8 mouse cellular contexts compared by ENCODE assay signal in the genomic region with DNA sequence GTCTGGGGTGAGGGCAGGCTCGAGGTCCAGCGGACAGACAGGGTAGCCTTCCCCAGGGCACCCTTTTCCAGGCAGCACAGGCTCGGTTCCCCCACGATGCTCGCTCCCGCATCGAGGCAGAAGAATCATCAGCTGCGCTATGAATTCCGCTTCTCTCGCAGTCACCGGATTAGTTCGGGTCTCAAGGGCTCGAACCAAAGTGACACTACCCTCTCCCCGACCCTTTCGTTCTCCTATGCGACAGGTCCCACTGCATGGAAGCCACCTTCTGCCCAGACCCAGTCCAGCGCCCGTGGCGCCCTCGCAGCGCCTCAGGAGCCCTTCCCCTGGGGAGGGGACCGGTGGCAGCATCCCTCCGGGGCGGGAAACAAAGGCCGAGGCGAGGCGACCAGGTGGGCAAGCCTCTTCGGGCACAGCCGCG. TPM values are rescaled to one million over a fixed set of nuclear protein-coding genes. Genes with fewer than 3 reads are reported as not detected.
DNase-seq lines count a peak whose midpoint lies in the region; ATAC-seq and TF ChIP-seq lines count a peak whose summit lies in the region.

No protein-coding gene starts in this region.

- DNase-seq in layer of hippocampus, adult 2 months (ENCODE audit: low spot score in 2 of 2), result peak in 1 of 2 experiments; percentile 30
- DNase-seq in layer of hippocampus, adult 9-11 months, result no peak
- no peak for DNase-seq in adrenal gland, postnatal 14 days
- DNase-seq in layer of hippocampus, postnatal 25 days (ENCODE audit: extremely low spot score in 1 of 2, low spot score in 1 of 2), result no peak

- H3K4me1 ChIP-seq in brown adipose tissue, adult 24 weeks (ENCODE audit: control insufficient read depth, insufficient read depth, insufficient read length, low read length), result no peaks in the 10 kb centered on the region
- H3K4me1 ChIP-seq in forebrain, embryonic 15.5 days, result peaks cover 30% of the 10 kb centered on the region
- peaks cover 12% of the 10 kb centered on the region; the same call in 1 of the 2 replicates for H3K4me1 ChIP-seq in liver, embryonic 12.5 days
- no peaks in the 10 kb centered on the region for H3K4me1 ChIP-seq in stomach, embryonic 14.5 days (ENCODE audit: control insufficient read depth, insufficient read depth, low read length)

- H3K4me2 ChIP-seq in forebrain, embryonic 15.5 days (replicated peaks), result peak overlapping the region; percentile 60
- H3K4me2 ChIP-seq in liver, embryonic 12.5 days, result peak overlapping the region; percentile 71
- peak overlapping the region; percentile 95 for H3K4me2 ChIP-seq in stomach, embryonic 14.5 days (replicated peaks; ENCODE audit: low read depth, low read length)

- no peaks in the 10 kb centered on the region for H3K27me3 ChIP-seq in forebrain, embryonic 15.5 days
- peaks cover 50% of the 10 kb centered on the region for H3K27me3 ChIP-seq in liver, embryonic 12.5 days (replicated peaks)
- peaks cover 8% of the 10 kb centered on the region; the same call in 1 of the 2 replicates for H3K27me3 ChIP-seq in stomach, embryonic 14.5 days (ENCODE audit: control insufficient read depth, insufficient read depth, low read length)

- H3K9me3 ChIP-seq in forebrain, embryonic 15.5 days, result no peaks in the 10 kb centered on the region
- H3K9me3 ChIP-seq in liver, embryonic 12.5 days (replicated peaks), result no peaks in the 10 kb centered on the region
- no peaks in the 10 kb centered on the region for H3K9me3 ChIP-seq in stomach, embryonic 14.5 days (ENCODE audit: control insufficient read depth, low read depth, low read length)

- H3K4me3 ChIP-seq in layer of hippocampus, adult 2 months, result peak overlapping the region; percentile 93
- peak overlapping the region; percentile 35 for H3K4me3 ChIP-seq in brown adipose tissue, adult 24 weeks (ENCODE audit: insufficient read depth, low read depth, low read length)
- H3K4me3 ChIP-seq in forebrain, embryonic 15.5 days, result peak overlapping the region; percentile 58
- H3K4me3 ChIP-seq in liver, embryonic 12.5 days, result peak overlapping the region; percentile 53
- H3K4me3 ChIP-seq in stomach, embryonic 14.5 days (ENCODE audit: low read depth, low read length), result peak overlapping the region; percentile 61

- peak overlapping the region; percentile 82 for H3K9ac ChIP-seq in forebrain, embryonic 15.5 days (replicated peaks)
- peak overlapping the region; percentile 35 for H3K9ac ChIP-seq in liver, embryonic 12.5 days
- peak overlapping the region; percentile 40 for H3K9ac ChIP-seq in stomach, embryonic 14.5 days (replicated peaks; ENCODE audit: low read depth, low read length)

- no peaks in the 10 kb centered on the region for H3K36me3 ChIP-seq in forebrain, embryonic 15.5 days
- no peaks in the 10 kb centered on the region for H3K36me3 ChIP-seq in liver, embryonic 12.5 days
- H3K36me3 ChIP-seq in stomach, embryonic 14.5 days (ENCODE audit: control insufficient read depth, insufficient read depth, low read length), result no peaks in the 10 kb centered on the region

- ATAC-seq in forebrain, embryonic 15.5 days (replicated peaks), result no peak; the same call in 1 of the 2 replicates
- no peak for ATAC-seq in liver, embryonic 12.5 days
- ATAC-seq in stomach, embryonic 14.5 days (ENCODE audit: insufficient number of reproducible peaks, insufficient read depth, low FRiP score, low read depth), result peak; percentile 26; the same call in 1 of the 2 replicates

- peak overlapping the region; percentile 89 for H3K27ac ChIP-seq in layer of hippocampus, adult 2 months
- H3K27ac ChIP-seq in brown adipose tissue, adult 24 weeks (replicated peaks; ENCODE audit: low read depth, low read length), result no peak overlapping the region
- H3K27ac ChIP-seq in forebrain, embryonic 15.5 days (replicated peaks), result peak overlapping the region; percentile 75
- H3K27ac ChIP-seq in liver, embryonic 12.5 days, result no peak overlapping the region
- no peak overlapping the region for H3K27ac ChIP-seq in stomach, embryonic 14.5 days (ENCODE audit: low read length)

- no peak for TF ChIP-seq CTCF in layer of hippocampus, adult 2 months (conservative IDR thresholded peaks at IDR 0.05)

- WGBS in forebrain, embryonic 15.5 days, result under 1% methylated on average over 30 of the region's 30 CpGs
- WGBS in liver, embryonic 12.5 days (ENCODE audit: insufficient replicate concordance), result 2% methylated on average over 30 of the region's 30 CpGs
- 0% methylated on average over 30 of the region's 30 CpGs for WGBS in stomach, embryonic 14.5 days

RNA-seq across cellular contexts. Expression of gene Tmem108, which starts 0.5 kb away (rescaled TPM):
- total RNA-seq in layer of hippocampus, adult 2 months (2021), result 10 to 100 TPM; 40.7 to 46.1 TPM
- not detected in 2 replicates for polyA plus RNA-seq in brown adipose tissue, adult 24 weeks (2012; ENCODE audit: insufficient read depth, insufficient read length, missing spikeins)
- 72.3 and 78.0 TPM in 2 replicates for polyA plus RNA-seq in forebrain, embryonic 15.5 days (2015; fragmentation: Nextera tagmentation; extraction: Ambion mirVana)
- polyA plus RNA-seq in liver, embryonic 12.5 days (2016; fragmentation: Nextera tagmentation; extraction: Ambion mirVana), result 4.6 and 4.7 TPM in 2 replicates
- 23.1 and 24.0 TPM in 2 replicates for polyA plus RNA-seq in stomach, embryonic 14.5 days (2014; fragmentation: Nextera tagmentation; extraction: Ambion mirVana)
- 4.6 and 5.3 TPM in 2 replicates for total RNA-seq in adrenal gland, postnatal 14 days (2021)
- total RNA-seq in layer of hippocampus, postnatal 25 days (2021), result 10 to 100 TPM; 34.7 to 44.2 TPM

Comparison
In these comparisons a context has a peak if more than half of its experiments do, and no peak if none do; other contexts are left out.
1. H3K27ac ChIP-seq: peak in layer of hippocampus, adult 2 months (single experiment) and forebrain, embryonic 15.5 days (single experiment); none in brown adipose tissue, adult 24 weeks (single experiment), liver, embryonic 12.5 days (single experiment) and stomach, embryonic 14.5 days (single experiment).
2. H3K4me3 ChIP-seq: peak in every context shown above with its lines; median percentile 93 in layer of hippocampus, adult 2 months; 61 in stomach, embryonic 14.5 days; 58 in forebrain, embryonic 15.5 days; 53 in liver, embryonic 12.5 days; 35 in brown adipose tissue, adult 24 weeks.
3. Peak in every context shown above with its lines, with median percentiles within 50 percentile points of each other: H3K4me2 ChIP-seq and H3K9ac ChIP-seq.